Mouse (Mus musculus) midbrain, embryonic 11.5 days (tissue): ENCODE measurements around the gene RPS10-NUDT3. TPM values are rescaled to one million over a fixed set of nuclear protein-coding genes. Genes with fewer than 3 reads are reported as not detected.
A peak's percentile ranks its signal among the peaks of the same experiment; 100 is the strongest.

Experiments used
- ATAC-seq: fragments of 200-750 bp; cut with Nextera tagmentation; 2 replicates; pipeline ENCODE4 v1.8.0; 2017; ENCODE audit warnings: moderate TSS enrichment, moderate library complexity; ENCODE audit not compliant: low FRiP score
- DNase-seq: peaks from one replicate; pipeline ENCODE4 v3.0.0; 2015; ENCODE audit warnings: low spot score; ENCODE audit errors: missing footprints
- H3K27ac ChIP-seq: fragments of 300-500 bp; sonication (generic); 2 replicates; pipeline ENCODE4 v1.5.1; 2014; ENCODE audit warnings: low read depth, low read length
- H3K27me3 ChIP-seq: fragments of 300-500 bp; sonication (generic); 2 replicates; pipeline ENCODE4 v1.6.1; 2014; ENCODE audit warnings: mild to moderate bottlenecking, low read length, moderate library complexity, mixed read lengths; ENCODE audit not compliant: control insufficient read depth, insufficient read depth
- H3K36me3 ChIP-seq: fragments of 300-500 bp; sonication (generic); 2 replicates; pipeline ENCODE4 v1.6.1; 2014; ENCODE audit warnings: mild to moderate bottlenecking, low read length, moderate library complexity, mixed read lengths; ENCODE audit not compliant: control insufficient read depth, insufficient read depth
- H3K4me1 ChIP-seq: fragments of 300-500 bp; sonication (generic); 2 replicates; pipeline ENCODE4 v1.6.1; 2014; ENCODE audit warnings: low read length; ENCODE audit not compliant: control insufficient read depth, insufficient read depth
- H3K4me2 ChIP-seq: fragments of 300-500 bp; sonication (generic); 2 replicates; pipeline ENCODE4 v1.6.1; 2014; ENCODE audit warnings: mild to moderate bottlenecking, moderate library complexity
- H3K4me3 ChIP-seq: fragments of 300-500 bp; sonication (generic); 2 replicates; pipeline ENCODE4 v1.5.1; 2014; ENCODE audit warnings: low read depth, low read length
- H3K9ac ChIP-seq: fragments of 300-500 bp; sonication (generic); 2 replicates; pipeline ENCODE4 v1.6.1; 2014; ENCODE audit warnings: low read length
- H3K9me3 ChIP-seq: fragments of 300-500 bp; sonication (generic); 2 replicates; pipeline ENCODE4 v1.6.1; 2016; ENCODE audit warnings: low read length; ENCODE audit not compliant: control insufficient read depth
- WGBS: fragments of 180-500 bp; shearing (Covaris S2); extraction: QIAGEN DNeasy Blood & Tissue Kit; methylation state at CpG from one replicate; pipeline ENCODE4 v1.1.7; 2014; 5-methylcytosine and 5-hydroxymethylcytosine counted together
- polyA plus RNA-seq: library from polyadenylated mRNA; unstranded; fragments of >200 nt; fragmentation: Nextera tagmentation; extraction: Ambion mirVana; gene quantifications from 2 replicates; pipeline ENCODE4 v1.2.1, GENCODE M21; 2014

RPS10-NUDT3 gene
- polyA plus RNA-seq, 1 experiment from 2014 or later: not detected

DNA sequence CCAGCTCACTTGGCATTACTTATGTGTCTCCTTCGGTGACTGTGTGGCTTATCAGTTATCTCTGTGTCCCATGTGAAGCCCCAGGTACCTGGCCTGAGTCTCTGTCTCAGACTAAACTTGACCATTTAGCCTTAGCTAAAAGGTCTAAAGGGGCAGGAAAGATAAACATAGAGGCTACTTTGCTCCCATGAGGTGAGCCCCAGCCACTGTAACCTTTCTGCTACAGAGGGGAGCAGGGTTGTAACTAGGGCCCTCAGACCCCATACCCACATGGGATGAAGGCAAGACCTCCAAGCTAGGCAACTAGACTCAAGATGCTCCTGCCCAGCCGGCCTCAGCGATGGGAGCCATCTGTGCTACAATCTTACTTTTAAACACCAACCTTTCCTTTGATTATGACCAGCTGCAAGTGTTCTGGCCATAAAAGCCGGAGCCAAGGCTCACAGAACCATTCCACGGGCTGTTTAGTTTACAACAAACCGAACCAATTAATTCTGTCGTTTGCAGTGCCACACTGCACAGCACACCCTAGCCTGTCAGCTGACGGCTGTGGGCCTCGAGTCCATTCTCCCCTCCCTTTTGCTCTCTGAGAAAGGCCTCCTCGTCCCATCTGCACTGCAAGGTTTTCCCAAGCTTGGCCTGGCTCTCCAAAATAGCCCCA is 59.8 kb downstream of the RPS10-NUDT3 start:
- no peak overlapping the region for H3K9ac ChIP-seq
- 91% methylated on average over 10 of the region's 10 CpGs for WGBS
- no peaks in the 10 kb centered on the region for H3K27me3 ChIP-seq
- H3K9me3 ChIP-seq: no peaks in the 10 kb centered on the region
- H3K36me3 ChIP-seq: peaks cover 16% of the 10 kb centered on the region
- DNase-seq (no peak), ATAC-seq (no peak)
- H3K4me3 ChIP-seq: no peak overlapping the region
- no peak overlapping the region for H3K4me2 ChIP-seq
- H3K27ac ChIP-seq: no peak overlapping the region
- H3K4me1 ChIP-seq: no peaks in the 10 kb centered on the region

DNA sequence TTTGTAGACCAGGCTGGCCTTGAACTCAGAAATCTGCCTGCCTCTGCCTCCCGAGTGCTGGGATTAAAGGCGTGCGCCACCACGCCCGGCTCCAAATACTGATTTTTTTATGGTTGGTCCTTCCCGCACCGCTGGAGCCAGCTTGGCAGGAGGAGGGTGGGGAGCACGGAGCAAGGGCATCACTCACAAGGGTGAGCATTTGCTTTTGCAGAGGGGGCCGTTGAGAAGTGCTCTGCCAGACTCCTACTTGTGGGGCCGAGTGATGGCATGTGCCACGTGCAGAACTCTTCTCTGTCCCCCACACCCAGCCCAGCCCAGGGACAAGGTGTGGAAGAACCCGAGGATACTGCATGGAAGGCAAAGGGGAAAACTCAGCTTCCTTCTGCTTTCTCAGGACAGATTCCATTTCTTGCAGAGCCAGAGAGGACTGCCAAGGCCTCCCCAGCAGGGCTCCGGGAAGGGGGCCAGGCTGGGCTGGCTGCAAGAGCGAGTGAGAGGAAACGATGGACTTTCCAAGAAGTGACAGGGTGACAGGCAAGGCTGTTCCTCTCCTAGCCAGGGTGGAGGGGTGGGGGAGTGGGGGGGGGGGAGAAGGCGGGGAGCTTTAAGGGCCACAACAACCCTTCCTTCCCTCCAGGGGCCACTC is 60.4 kb downstream of the RPS10-NUDT3 start:
- no peak overlapping the region for H3K9ac ChIP-seq
- H3K4me2 ChIP-seq: no peak overlapping the region
- no peak overlapping the region for H3K27ac ChIP-seq
- DNase-seq: no peak
- H3K27me3 ChIP-seq: no peaks in the 10 kb centered on the region
- H3K9me3 ChIP-seq: no peaks in the 10 kb centered on the region
- H3K36me3 ChIP-seq: peaks cover 12% of the 10 kb centered on the region
- no peak for ATAC-seq
- no peaks in the 10 kb centered on the region for H3K4me1 ChIP-seq
- H3K4me3 ChIP-seq: no peak overlapping the region
- WGBS: 94% methylated on average over 16 of the region's 16 CpGs

DNA sequence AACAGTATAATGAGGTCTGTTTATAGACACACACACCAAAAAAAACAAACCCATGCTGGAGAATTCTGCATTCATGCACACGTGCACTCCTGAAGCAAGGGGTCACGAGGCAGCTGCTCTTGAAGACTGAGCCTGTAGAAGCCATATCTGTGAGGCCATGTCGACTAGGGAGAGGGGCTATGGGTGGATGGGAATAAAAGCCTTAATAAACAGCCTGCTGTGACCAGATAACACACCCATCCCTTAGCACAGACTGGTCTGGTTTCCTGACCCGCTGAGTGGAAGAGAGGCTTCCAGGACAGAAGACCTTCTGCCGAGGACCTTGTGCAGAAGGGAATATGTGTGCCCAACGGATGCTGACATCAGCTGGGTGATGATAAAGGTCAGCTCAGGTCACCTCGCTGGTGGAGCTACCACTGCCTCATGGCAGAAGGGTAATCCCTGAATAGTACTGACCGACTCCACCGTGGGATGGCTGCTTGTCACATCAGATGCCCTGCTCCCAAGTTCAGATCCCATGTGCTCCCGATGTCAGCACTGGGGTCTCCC is 61.2 kb downstream of the RPS10-NUDT3 start:
- H3K36me3 ChIP-seq: peaks cover 9% of the 10 kb centered on the region

DNA sequence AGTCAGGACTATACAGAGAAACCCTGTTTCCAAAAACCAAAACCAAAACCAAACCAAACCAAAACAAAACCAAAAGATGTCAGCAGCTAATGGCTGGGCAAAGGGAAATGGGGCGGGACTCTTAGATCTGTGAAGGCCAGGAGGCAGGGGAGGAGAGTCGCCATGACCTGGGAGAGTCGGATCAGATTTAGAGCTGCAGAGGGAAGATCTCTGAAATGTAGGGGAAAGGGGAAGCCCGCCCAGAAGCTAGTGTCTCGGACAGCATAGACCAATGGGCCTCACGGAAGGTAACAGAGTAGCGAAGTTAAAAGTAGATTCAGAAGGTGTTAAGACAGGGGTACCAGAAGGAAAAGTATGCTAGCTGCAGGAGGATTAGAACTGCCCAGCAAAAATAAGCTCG is 63.7 kb downstream of the RPS10-NUDT3 start:
- ATAC-seq (no peak), DNase-seq (no peak)
- H3K9me3 ChIP-seq: no peaks in the 10 kb centered on the region
- WGBS: 76% methylated on average over 8 of the region's 8 CpGs
- H3K27ac ChIP-seq: no peak overlapping the region
- H3K27me3 ChIP-seq: no peaks in the 10 kb centered on the region
- H3K4me1 ChIP-seq: no peaks in the 10 kb centered on the region
- no peak overlapping the region for H3K4me2 ChIP-seq
- H3K9ac ChIP-seq: no peak overlapping the region
- no peak overlapping the region for H3K4me3 ChIP-seq
- peaks cover 5% of the 10 kb centered on the region; the same call in 1 of the 2 replicates for H3K36me3 ChIP-seq

More for the DNA sequence above, 61.2 kb downstream of the RPS10-NUDT3 start:
- 85% methylated on average over 10 of the region's 10 CpGs for WGBS
- H3K4me3 ChIP-seq: no peak overlapping the region
- no peak overlapping the region for H3K27ac ChIP-seq
- no peak overlapping the region for H3K4me2 ChIP-seq
- H3K9ac ChIP-seq: no peak overlapping the region
- DNase-seq (no peak), ATAC-seq (no peak)
- H3K4me1 ChIP-seq: no peaks in the 10 kb centered on the region
- H3K9me3 ChIP-seq: no peaks in the 10 kb centered on the region
- H3K27me3 ChIP-seq: no peaks in the 10 kb centered on the region

DNA sequence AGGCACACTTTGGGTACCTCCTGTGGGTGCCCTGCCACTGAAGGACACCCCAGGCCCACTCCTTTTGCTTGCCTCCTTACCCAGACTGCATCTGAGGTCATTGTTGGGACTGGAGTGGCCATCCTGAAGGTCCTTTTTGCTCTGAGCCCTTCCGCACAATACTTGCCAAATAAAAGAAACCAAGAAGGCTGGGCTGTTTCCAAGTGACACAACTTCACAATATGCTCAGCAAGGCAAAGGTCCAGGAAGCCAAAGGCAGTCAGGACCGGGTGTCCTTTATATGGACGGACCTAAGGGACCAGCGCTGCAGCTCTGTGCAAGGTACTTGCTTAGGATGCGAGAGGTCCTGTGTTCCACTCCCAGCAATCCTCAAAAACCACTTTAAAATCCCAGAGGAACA is 66.8 kb downstream of the RPS10-NUDT3 start:
- 91% methylated on average over 5 of the region's 5 CpGs for WGBS
- Histone ChIP-seq H3K36me3 (no peaks in the 10 kb centered on the region), H3K4me3 (no peak overlapping the region), H3K9me3 (no peaks in the 10 kb centered on the region), H3K4me2 (no peak overlapping the region), H3K4me1 (peaks cover 16% of the 10 kb centered on the region), H3K27ac (no peak overlapping the region), H3K27me3 (no peaks in the 10 kb centered on the region), H3K9ac (no peak overlapping the region)
- ATAC-seq (no peak), DNase-seq (no peak)

DNA sequence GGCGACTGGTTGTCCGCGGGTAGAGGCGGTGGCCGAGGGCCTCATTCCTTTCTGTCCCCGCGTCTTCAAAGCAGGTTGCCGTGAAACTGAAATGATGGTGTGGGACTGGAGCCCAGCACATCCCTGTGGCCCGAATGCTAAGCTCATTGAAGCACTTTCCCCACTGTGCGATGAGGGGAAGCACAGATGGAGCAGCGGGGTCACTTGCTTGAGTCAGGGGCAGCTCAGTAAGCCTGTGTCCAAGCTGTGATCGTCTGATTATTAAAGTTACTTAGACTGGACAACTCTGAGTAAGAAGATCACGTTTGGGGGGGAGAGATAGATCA is 69.1 kb downstream of the RPS10-NUDT3 start:
- no peaks in the 10 kb centered on the region for H3K9me3 ChIP-seq
- H3K4me1 ChIP-seq: peaks cover 19% of the 10 kb centered on the region
- H3K4me2 ChIP-seq: peak overlapping the region; percentile 91
- WGBS: 0% methylated on average over 13 of the region's 13 CpGs
- H3K4me3 ChIP-seq: peak overlapping the region; percentile 54
- DNase-seq (no peak), ATAC-seq (no peak; the same call in 1 of the 2 replicates)
- no peak overlapping the region for H3K27ac ChIP-seq
- peak overlapping the region; percentile 72 for H3K9ac ChIP-seq
- H3K27me3 ChIP-seq: no peaks in the 10 kb centered on the region
- no peaks in the 10 kb centered on the region for H3K36me3 ChIP-seq

DNA sequence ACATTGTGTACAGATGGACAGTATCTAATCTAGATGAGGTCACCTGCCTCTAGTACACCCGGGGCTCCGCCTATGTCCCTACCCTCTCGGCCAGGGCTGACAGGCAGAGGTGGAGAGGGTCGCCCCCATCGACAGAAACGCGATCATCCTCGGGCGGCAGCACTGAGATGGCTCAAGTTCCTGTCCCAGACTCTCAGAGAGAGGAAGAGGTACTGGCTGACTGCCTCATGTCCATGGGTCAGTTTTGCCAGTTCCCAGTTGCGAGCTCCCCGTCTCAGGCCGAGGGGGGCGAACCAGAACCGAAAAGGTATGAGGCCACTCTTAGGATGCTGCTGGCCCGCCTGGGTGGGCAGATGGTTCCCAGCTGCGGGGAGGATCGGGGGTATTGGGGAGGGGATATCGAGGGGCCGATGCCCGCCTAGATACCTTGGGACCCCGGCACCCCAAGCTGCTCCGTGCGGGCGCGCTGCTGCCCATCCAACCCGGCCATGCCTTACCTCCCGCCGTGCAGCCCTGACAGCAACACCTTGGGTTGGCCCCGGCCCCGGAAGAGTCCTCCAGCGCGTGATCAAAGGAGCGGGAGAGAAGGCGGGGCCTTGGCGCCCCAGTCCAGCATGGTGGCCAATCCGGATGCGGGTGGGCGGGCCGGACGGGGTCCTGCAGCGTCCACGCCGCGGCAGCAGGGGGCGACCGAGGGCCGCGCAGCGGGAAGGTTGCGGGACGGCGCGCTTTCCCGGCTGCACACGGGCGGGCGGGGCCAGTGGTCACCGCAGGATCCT is 69.7 kb downstream of the RPS10-NUDT3 start, which contains the start of gene AI413582:
AI413582 (minus strand) TSS at position 594 of the 779 bp plus-strand sequence.
- peak; percentile 99 for DNase-seq
- Histone ChIP-seq H3K4me2 (peak within 1 kb of the TSS; percentile 91), H3K9me3 (no peaks in the 10 kb centered on the region), H3K4me1 (peaks cover 19% of the 10 kb centered on the region), H3K27me3 (no peaks in the 10 kb centered on the region), H3K9ac (peak within 1 kb of the TSS; percentile 72), H3K4me3 (peak within 1 kb of the TSS; percentile 54), H3K36me3 (no peaks in the 10 kb centered on the region), H3K27ac (no peak within 1 kb of the TSS)
- under 1% methylated on average over 58 of the region's 58 CpGs for WGBS
- peak; percentile 93 for ATAC-seq

DNA sequence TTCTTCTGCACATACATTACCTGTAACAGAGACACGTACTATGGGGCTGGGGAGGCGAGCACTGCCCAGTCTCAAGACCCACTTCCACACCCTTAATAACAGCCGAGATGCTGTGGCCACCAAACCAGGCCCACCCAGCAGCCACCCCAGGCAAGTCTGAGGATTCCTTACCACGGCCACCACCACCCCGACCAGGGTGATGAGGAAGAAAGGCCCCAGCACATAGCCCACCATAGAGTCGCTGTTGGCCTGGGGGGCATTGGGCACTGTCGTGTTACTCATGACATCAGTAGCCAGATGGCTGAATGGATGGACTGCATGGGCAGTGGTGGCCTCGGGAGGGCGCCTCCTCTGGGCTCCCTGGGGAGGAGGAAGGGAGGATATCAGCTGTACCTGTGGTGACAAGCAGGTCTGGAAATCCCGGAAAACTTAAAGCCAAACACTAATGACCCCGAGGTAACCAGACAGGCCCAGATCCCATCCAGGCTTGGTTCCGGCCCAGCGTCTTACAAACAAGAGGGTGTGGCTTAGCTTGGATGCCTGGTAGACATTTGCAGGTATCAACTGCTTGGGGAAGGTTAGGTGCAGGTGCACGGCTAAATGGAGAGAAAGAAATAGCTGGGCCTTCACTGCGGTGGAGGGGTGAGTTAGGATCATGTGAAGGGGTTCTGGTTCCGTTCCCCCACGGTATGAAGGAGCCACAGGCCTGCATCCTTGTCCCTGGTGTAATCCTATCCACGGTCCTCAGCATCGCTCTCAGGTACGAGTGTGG is 70.4 kb downstream of the RPS10-NUDT3 start:
- Histone ChIP-seq H3K4me2 (peak overlapping the region; percentile 91), H3K9ac (no peak overlapping the region), H3K27me3 (no peaks in the 10 kb centered on the region), H3K9me3 (no peaks in the 10 kb centered on the region), H3K27ac (no peak overlapping the region), H3K36me3 (no peaks in the 10 kb centered on the region), H3K4me3 (peak overlapping the region; percentile 54), H3K4me1 (peaks cover 25% of the 10 kb centered on the region)
- no peak for ATAC-seq
- 8% methylated on average over 20 of the region's 20 CpGs for WGBS
- peak; percentile 93 for DNase-seq
